Mouse (Mus musculus) C2C12 (cell line): ENCODE data around the gene Pelp1.

ENCODE experiments used
- CTCF ChIP-seq: IDR thresholded peaks from one replicate; pipeline ENCODE4 v1.5.1; 2011; ENCODE audit not compliant: control insufficient read depth, insufficient read depth, insufficient read length
- MAX ChIP-seq: IDR thresholded peaks from one replicate; pipeline ENCODE4 v1.6.1; 2011; ENCODE audit warnings: mild to moderate bottlenecking, control low read depth
- MYOD1 ChIP-seq: IDR thresholded peaks from one replicate; pipeline ENCODE4 v1.6.1; 2011; ENCODE audit warnings: low read depth; ENCODE audit not compliant: control insufficient read depth, insufficient read length
- MYOG ChIP-seq: IDR thresholded peaks from one replicate; pipeline ENCODE4 v1.6.1; 2011; ENCODE audit not compliant: control insufficient read depth, insufficient read length; ENCODE audit errors: extremely low read depth
- USF1 ChIP-seq: IDR thresholded peaks from one replicate; pipeline ENCODE4 v1.6.1; 2011; ENCODE audit warnings: low read depth, mild to moderate bottlenecking, control low read depth, moderate library complexity

DNA sequence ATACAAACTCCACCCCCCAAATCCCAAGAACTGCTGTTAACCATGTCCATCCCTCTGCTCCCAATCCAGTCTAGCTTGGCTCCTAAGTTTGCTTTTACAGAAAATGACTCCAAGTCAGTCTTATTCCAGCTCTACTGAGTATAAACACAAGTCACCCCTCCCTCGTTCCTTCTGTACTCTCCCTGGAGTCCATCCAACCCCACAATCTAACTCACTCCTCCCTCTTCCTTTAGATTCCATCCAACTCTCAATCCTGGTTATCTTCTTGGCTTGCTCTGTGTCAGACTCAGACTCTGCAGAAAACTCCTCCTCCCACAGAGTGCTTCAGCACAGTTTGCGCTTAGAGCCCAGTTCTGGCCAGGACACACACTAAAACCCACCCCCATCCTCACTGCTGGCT, 6.2 kb downstream of the Pelp1 start:
- TF ChIP-seq CTCF (no peak), USF1 (no peak), MAX (no peak), MYOG (no peak), MYOD1 (no peak)
